Mouse (Mus musculus) layer of hippocampus, postnatal 25 days (tissue): ENCODE results near the gene Fgf5. TPM values are rescaled to one million over a fixed set of nuclear protein-coding genes. Genes with fewer than 3 reads are reported as not detected.

Experiments used
- DNase-seq, 2 experiments: peaks; one replicate each; pipeline ENCODE4 v3.0.0; 2022; ENCODE audit warnings: mixed read lengths in 2 of 2, low spot score in 1 of 2; ENCODE audit errors: extremely low spot score in 1 of 2
- total RNA-seq, 2 experiments: library from RNA; stranded (reverse); gene quantifications; 2 replicates each; pipeline ENCODE4 v1.2.3; 2021

The Fgf5 gene
- total RNA-seq = 1 to 10 TPM; 3.7 to 4.7 TPM

DNA sequence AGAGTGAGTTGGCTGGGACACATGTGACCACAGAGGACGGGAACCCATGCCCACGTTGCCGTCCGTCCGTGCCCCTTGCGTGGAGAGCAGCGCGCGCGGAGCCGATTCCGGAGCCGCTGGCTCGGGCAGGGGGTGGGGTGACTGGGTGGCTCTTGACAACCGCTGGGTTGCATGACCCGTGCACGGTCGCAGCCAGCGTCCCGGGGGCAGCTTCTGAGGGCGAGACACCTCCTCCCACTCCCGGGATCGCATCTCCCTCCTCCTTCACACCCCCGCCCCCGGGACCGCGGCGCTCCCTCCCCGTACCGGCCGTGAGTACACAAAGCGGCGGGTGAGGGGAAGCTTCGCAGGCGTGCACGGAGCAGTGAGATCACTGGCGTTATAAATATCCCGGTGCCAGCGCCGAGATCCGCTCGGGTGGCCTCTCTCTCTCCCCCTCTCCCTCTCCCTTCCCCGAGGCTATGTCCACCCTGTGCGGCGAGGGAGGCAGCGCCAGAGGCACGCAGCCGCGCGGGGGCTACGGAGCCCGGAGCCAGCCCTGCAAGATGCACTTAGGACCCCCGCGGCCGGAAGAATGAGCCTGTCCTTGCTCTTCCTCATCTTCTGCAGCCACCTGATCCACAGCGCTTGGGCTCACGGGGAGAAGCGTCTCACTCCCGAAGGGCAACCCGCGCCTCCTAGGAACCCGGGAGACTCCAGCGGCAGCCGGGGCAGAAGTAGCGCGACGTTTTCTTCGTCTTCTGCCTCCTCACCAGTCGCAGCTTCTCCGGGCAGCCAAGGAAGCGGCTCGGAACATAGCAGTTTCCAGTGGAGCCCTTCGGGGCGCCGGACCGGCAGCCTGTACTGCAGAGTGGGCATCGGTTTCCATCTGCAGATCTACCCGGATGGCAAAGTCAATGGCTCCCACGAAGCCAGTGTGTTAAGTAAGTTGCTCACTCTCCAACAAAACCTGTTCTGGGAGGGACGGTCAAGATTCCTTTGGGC, at the start of gene Fgf5:
TSS of gene Fgf5 (plus strand) at position 347 of the 984 bp plus-strand sequence.
- DNase-seq = peak; percentile 38 to 53

GRCm38 (mm10) chr5:98212501-98212900, 41.5 kb upstream of the Fgf5 start:
- no peak for DNase-seq

DNA sequence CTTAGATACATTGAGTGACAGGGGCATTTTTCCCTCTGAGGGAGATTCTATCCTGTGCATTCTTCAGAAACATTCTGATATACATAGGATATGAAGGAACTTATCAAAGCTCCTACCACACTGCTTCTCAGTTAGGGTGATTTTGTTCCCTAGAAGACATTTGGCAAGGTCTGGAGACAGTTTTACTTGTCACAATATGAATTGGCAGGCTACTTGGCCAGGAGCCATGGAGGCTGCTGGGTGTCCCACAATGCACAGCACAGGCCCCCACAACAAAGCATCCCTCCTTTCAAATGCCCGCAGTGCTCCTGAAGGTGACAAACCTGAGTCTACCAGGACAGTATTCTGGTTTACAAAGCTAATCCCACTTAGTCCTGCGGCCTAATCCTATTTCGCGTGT, 32.0 kb upstream of the Fgf5 start:
- DNase-seq = no peak

DNA sequence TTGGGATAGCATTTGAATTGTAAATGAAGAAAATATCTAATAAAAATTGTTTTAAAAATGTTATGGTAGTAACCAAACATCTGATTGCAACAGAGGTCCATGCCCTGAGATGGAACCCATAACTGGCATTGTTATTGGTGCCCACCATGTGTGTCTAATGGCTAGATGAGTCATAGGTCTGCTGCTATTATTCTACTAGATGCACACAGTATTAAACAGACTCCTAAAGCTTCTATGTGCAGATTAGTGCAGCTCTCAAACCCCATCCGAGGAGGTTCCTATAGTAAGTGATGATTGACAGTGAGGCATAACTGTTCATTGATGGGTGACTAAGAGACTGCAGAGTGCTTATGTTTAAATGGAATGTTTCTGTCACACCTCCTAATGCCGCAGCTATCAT, 27.3 kb upstream of the Fgf5 start:
- no peak for DNase-seq

- no peak for DNase-seq
These were observed 24.5 kb upstream of the Fgf5 start for GRCm38 (mm10) chr5:98229456-98229855.

- DNase-seq = no peak
These were observed 15.5 kb upstream of the Fgf5 start for GRCm38 (mm10) chr5:98238466-98238865.

GRCm38 (mm10) chr5:98241322-98241829, 12.6 kb upstream of the Fgf5 start:
- DNase-seq = no peak

- no peak for DNase-seq
These were observed 8.7 kb upstream of the Fgf5 start for GRCm38 (mm10) chr5:98245303-98245702.

DNA sequence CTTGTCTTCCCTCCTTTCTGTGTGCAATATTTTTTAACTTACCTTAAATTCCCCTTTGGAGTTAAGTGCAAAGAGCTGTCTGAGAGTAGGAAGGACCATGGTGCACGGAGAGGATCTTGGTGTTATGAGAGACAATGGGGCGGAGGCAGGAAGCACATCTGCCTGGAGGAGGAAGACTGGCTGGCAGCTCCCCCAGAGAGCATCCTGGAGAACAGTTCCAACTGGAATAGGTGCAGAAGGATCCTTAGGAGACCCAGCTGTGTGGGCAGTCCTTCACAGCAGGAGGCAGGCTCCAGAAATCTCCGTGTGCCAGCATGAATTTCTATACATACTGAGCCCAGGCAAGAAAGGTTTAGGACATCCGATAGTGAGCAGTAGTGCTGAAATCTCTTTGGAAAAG, 8.0 kb upstream of the Fgf5 start:
- DNase-seq = no peak

- no peak for DNase-seq
These were observed 7.2 kb upstream of the Fgf5 start for GRCm38 (mm10) chr5:98246826-98247225.

GRCm38 (mm10) chr5:98247516-98247915, 6.5 kb upstream of the Fgf5 start:
- peak in 1 of 2 experiments; percentile 15 for DNase-seq

GRCm38 (mm10) chr5:98253147-98253546, 837 bp upstream of the Fgf5 start:
- no peak for DNase-seq

DNA sequence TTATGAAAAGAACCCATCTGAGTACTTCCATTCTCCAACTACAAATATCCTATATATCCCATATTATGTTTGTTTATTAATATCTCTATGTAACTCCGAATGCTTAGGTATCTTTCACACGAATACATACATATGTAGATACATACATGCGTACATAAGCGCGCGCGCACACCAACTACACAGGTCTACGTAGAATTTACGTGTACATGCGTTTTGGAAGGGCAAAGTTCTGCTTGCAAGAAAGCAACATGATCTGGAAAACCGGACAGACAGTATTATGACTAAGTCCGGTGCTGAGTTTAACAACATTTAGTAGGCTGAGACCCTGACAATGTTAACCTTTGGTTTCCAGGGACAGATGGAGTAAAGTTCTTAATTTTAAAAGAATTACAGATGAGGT, 1.2 kb downstream of the Fgf5 start:
- DNase-seq = no peak

DNA sequence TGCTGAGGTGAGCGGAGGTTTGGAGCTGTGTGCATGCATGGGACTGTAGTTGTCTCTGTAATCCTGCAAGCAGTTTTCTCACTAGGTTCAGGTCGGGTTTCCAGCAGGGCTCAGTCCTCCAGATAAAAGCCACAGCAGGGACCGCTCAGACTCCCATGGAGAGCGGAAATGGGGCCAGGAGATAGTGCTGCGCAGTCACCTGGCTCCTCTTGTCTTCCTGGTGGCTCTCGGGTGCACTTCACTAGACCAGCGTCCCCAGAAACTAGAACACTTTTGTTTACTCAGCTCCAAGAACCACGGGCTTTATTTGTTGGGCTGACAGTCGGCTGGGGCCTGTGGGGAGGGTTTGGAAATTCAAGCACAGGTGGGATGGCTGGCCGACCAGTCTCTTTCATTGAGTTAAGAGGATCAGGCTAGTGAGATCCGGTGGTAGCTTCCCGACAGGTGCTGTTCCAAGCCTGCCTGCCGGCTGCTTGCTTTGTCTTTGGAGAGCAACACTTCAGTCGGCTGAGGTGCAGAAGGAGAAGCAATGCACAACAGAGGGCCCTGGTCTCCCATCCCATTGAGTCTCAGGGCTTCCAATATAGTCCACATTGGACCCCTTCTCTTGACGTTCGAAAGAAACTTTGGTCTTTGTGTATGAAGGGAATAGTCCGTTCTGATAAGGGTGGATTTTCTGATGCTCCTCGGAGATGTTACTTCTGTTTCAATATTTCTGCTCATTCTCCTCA, 1.9 kb downstream of the Fgf5 start:
- no peak for DNase-seq

- no peak for DNase-seq
These were observed 21.4 kb downstream of the Fgf5 start for GRCm38 (mm10) chr5:98275318-98275818.

DNA sequence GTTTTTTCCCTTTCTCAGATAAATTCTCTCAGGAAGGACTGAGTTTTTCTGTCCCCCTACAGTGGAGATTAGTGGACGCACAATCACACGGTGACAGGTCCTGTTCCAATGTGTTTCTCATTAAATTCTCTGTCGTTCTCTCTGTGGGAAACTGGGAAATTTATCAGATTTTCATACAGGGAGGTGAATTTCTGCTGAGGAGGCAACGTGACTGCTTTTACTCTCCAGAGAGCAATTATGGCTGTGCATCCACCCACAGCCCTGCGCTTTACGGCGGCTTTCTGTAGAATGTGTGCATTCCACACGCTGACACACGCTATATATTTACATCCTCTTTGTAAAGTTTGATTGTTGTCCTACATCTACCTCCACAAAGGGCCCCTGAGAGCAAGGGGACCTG, 28.0 kb downstream of the Fgf5 start:
- DNase-seq = no peak

GRCm38 (mm10) chr5:98283696-98284478, 29.9 kb downstream of the Fgf5 start:
- no peak for DNase-seq

DNA sequence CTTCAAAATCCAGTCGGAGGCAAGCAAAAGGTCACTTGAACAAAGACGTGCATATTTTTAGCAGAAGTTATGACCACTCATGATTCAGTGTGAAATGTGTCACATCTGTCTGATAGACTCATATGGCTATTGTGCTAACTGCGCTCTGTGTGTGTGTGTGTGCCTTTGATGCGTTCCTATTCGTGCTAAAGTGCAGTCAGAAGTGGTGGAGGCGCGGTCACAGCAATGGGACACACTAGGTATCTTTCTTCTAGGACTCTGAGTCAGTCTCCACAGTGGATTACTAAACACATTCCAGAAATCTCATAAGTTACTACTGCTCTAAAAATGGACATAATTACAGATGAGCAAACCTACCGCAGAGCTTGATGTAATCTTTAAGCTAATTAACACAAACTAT, 36.7 kb downstream of the Fgf5 start:
- DNase-seq = no peak

- DNase-seq = no peak
These were observed 38.5 kb downstream of the Fgf5 start for GRCm38 (mm10) chr5:98292388-98293048.
